Comparison of ENCODE assay signal across 10 mouse cellular contexts in genomic region chr3:52925223-52925622, GRCm38 (mm10).
DNase-seq lines count a peak whose midpoint lies in the region; ATAC-seq and TF ChIP-seq lines count a peak whose summit lies in the region.
"Had no signal": no experiment of that assay in that cellular context is flagged by ENCODE, and none has a peak within 500 bp of the region (broad histone marks: within the 10 kb centered on the region; RNA-seq: fewer than 3 reads in every experiment).

No protein-coding gene starts in this region.

- no peak overlapping the region for H3K27ac ChIP-seq in cerebellum, adult 2 months (ENCODE audit: insufficient read depth, low read length)
- H3K27ac ChIP-seq in left cerebral cortex, adult 2 months = no peak overlapping the region
- no peak overlapping the region for H3K27ac ChIP-seq in lung, postnatal 0 days (ENCODE audit: low read length)
- H3K27ac ChIP-seq: heart, embryonic 15.5 days had no signal

- intact Hi-C loops in left cerebral cortex, adult 2 months (cut with DNase I) = no loop called here
- intact Hi-C loops in left cerebral cortex, postnatal 36 days (cut with DNase I) = no loop called here

- no peak overlapping the region for H3K9ac ChIP-seq in lung, postnatal 0 days (replicated peaks; ENCODE audit: low read depth)
- H3K9ac ChIP-seq: heart, embryonic 15.5 days had no signal

- no peak for DNase-seq in cerebellum, adult 2 months
- DNase-seq in cerebellum, adult 9-11 months = no peak
- DNase-seq in left cerebral cortex, adult 2 months (ENCODE audit: extremely low spot score in 1 of 2, low spot score in 2 of 2) = no peak
- no peak for DNase-seq in left cerebral cortex, postnatal 36 days (ENCODE audit: low spot score in 2 of 2)
- peak; percentile 60 for DNase-seq in ZHBTc4 (ENCODE audit: low read depth, low spot score)
- DNase-seq in lung, postnatal 0 days (ENCODE audit: low spot score) = no peak
- DNase-seq in thymus, postnatal 4 days = peak; percentile 80
- DNase-seq in frontal cortex, postnatal 25 days (ENCODE audit: low spot score in 2 of 2) = no peak

- ATAC-seq in lung, postnatal 0 days = no peak

- H3K36me3 ChIP-seq in lung, postnatal 0 days (ENCODE audit: insufficient read depth, low read length) = no peaks in the 10 kb centered on the region
- H3K36me3 ChIP-seq: heart, embryonic 15.5 days had no signal

- WGBS in cerebellum, adult 2 months = 61% methylated on average over 3 of the region's 3 CpGs
- 62% methylated on average over 3 of the region's 3 CpGs for WGBS in lung, postnatal 0 days

- H3K27me3 ChIP-seq in cerebellum, adult 2 months (ENCODE audit: control insufficient read depth, insufficient read depth, low read length) = no peaks in the 10 kb centered on the region
- H3K27me3 ChIP-seq in lung, postnatal 0 days (replicated peaks; ENCODE audit: insufficient read depth, low read length) = no peaks in the 10 kb centered on the region
- H3K27me3 ChIP-seq: heart, embryonic 15.5 days; megakaryocyte, embryonic 14.5 days had no signal

- H3K4me2 ChIP-seq in lung, postnatal 0 days (replicated peaks; ENCODE audit: low read depth, low read length) = no peak overlapping the region
- H3K4me2 ChIP-seq: heart, embryonic 15.5 days had no signal

- peaks cover 2% of the 10 kb centered on the region; the same call in 1 of the 2 replicates for H3K4me1 ChIP-seq in cerebellum, adult 2 months (ENCODE audit: control insufficient read depth, insufficient read depth, low read length)
- no peaks in the 10 kb centered on the region for H3K4me1 ChIP-seq in lung, postnatal 0 days (ENCODE audit: insufficient read depth, low read depth, low read length)
- H3K4me1 ChIP-seq: heart, embryonic 15.5 days had no signal

- peak; percentile 37; the same call in 1 of the 2 replicates for TF ChIP-seq CTCF in cerebellum, adult 2 months (IDR thresholded peaks at IDR 0.05; ENCODE audit: borderline replicate concordance, insufficient read depth, low read depth, low read length)
- peak; percentile 64 for TF ChIP-seq CTCF in left cerebral cortex, adult 2 months (IDR thresholded peaks at IDR 0.05)
- peak; percentile 59 for TF ChIP-seq CTCF in lung, postnatal 0 days (IDR thresholded peaks at IDR 0.05)

- H3K9me3 ChIP-seq in lung, postnatal 0 days (ENCODE audit: low read length) = no peaks in the 10 kb centered on the region
- H3K9me3 ChIP-seq: heart, embryonic 15.5 days; megakaryocyte, embryonic 14.5 days had no signal

- no peak for TF ChIP-seq POLR2A in cerebellum, adult 2 months (IDR thresholded peaks at IDR 0.05; ENCODE audit: borderline replicate concordance, insufficient read depth, low read length)

- H3K4me3 ChIP-seq in cerebellum, adult 2 months (replicated peaks; ENCODE audit: insufficient read depth, low read depth, low read length) = no peak overlapping the region
- H3K4me3 ChIP-seq in left cerebral cortex, adult 2 months = no peak overlapping the region
- H3K4me3 ChIP-seq in lung, postnatal 0 days (ENCODE audit: low read depth, low read length) = no peak overlapping the region
- H3K4me3 ChIP-seq: heart, embryonic 15.5 days; megakaryocyte, embryonic 14.5 days had no signal

- TF ChIP-seq EP300 in lung, postnatal 0 days (IDR thresholded peaks at IDR 0.05) = no peak

Comparison
In these comparisons a context has a peak if more than half of its experiments do, and no peak if none do; other contexts are left out.
1. DNase-seq: peak in ZHBTc4 (single experiment) and thymus, postnatal 4 days (single experiment); none in cerebellum, adult 2 months (0 of 2), cerebellum, adult 9-11 months (single experiment), left cerebral cortex, adult 2 months (0 of 2), left cerebral cortex, postnatal 36 days (0 of 2), lung, postnatal 0 days (single experiment) and frontal cortex, postnatal 25 days (0 of 2).
2. Peak in every context shown above with its lines, with median percentiles within 50 percentile points of each other: CTCF ChIP-seq.